Mouse (Mus musculus) neural tube, embryonic 14.5 days (tissue): Measurements from ENCODE around the gene Abhd12b. TPM values are rescaled to one million over a fixed set of nuclear protein-coding genes. Genes with fewer than 3 reads are reported as not detected.

Experiments
- ATAC-seq: fragments of 200-750 bp; cut with Nextera tagmentation; 2 replicates; pipeline ENCODE4 v1.8.0; 2017; ENCODE audit warnings: low read depth, mild to moderate bottlenecking, moderate TSS enrichment, moderate library complexity
- H3K27ac ChIP-seq: fragments of 300-500 bp; sonication (generic); 2 replicates; pipeline ENCODE4 v1.5.1; 2014; ENCODE audit warnings: low read depth, mild to moderate bottlenecking, control low read depth, low read length, moderate library complexity, mixed read lengths
- H3K27me3 ChIP-seq: fragments of 300-500 bp; sonication (generic); 2 replicates; pipeline ENCODE4 v1.6.1; 2014; ENCODE audit warnings: low read length; ENCODE audit not compliant: control insufficient read depth, insufficient read depth
- H3K36me3 ChIP-seq: fragments of 300-500 bp; sonication (generic); 2 replicates; pipeline ENCODE4 v1.6.1; 2014; ENCODE audit warnings: low read length, mixed read lengths; ENCODE audit not compliant: control insufficient read depth, insufficient read depth
- H3K4me1 ChIP-seq: fragments of 300-500 bp; sonication (generic); 2 replicates; pipeline ENCODE4 v1.6.1; 2014; ENCODE audit warnings: low read length; ENCODE audit not compliant: control insufficient read depth, insufficient read depth
- H3K4me2 ChIP-seq: fragments of 300-500 bp; sonication (generic); 2 replicates; pipeline ENCODE4 v1.6.1; 2014; ENCODE audit warnings: mild to moderate bottlenecking, low read depth, low read length, control low read depth
- H3K4me3 ChIP-seq: fragments of 300-500 bp; sonication (generic); 2 replicates; pipeline ENCODE4 v1.5.1; 2014; ENCODE audit warnings: low read depth, low read length, control low read depth, mixed read lengths
- H3K9ac ChIP-seq: fragments of 300-500 bp; sonication (generic); replicated peaks from 2 replicates; pipeline ENCODE4 v1.6.1; 2014; ENCODE audit warnings: low read depth, mild to moderate bottlenecking, control low read depth, low read length, mixed read lengths
- H3K9me3 ChIP-seq: fragments of 300-500 bp; sonication (generic); 2 replicates; pipeline ENCODE4 v1.6.1; 2016; ENCODE audit warnings: low read length; ENCODE audit not compliant: control insufficient read depth
- WGBS: fragments of 180-500 bp; shearing (Covaris S2); extraction: QIAGEN DNeasy Blood & Tissue Kit; methylation state at CpG from one replicate; pipeline ENCODE4 v1.1.7; 2014; 5-methylcytosine and 5-hydroxymethylcytosine counted together
- polyA plus RNA-seq: library from polyadenylated mRNA; unstranded; fragments of >200 nt; fragmentation: Nextera tagmentation; extraction: Ambion mirVana; gene quantifications from 2 replicates; pipeline ENCODE4 v1.2.1, GENCODE M21; 2014

Abhd12b gene
- polyA plus RNA-seq, 1 experiment from 2014 or later: 0.20 TPM

DNA sequence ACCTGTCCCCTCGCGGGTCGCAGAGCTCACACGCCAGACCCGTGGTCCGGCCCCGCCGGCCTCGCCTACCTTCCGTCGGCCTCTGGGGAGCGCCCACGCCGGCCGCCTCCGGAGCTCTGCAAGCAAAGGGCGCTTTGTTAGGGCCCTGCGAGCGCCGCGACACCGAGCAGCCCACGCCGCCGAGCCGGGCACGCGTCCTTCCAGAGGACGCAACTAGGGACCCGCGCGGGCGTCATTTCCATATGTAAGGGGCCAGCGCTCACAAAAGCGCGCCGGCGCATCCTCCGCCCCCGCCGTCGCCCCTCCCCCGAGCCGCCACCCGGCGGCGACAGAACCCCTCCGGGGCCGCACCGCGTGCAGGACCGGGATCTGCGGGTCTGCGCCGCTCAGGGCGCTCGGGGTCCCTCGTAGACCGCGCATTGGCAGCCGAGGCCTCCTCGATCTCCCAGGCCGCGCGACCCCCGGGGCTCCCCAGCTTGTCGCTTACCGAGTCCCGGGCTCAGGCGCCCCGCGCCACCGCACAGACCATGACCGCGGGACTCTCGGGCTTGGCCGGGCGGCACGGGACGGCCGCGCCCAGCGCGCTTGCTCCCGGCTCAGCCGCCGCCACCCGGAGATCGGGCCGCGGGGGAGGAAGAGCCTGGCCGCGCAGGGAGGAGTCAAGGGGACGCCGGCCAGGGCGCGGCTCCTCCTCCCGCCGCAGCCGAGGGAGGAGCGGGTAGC is 42.4 kb upstream of the Abhd12b start:
- Histone ChIP-seq H3K4me1 (peaks cover 29% of the 10 kb centered on the region), H3K4me2 (peak overlapping the region; percentile 88), H3K27me3 (no peaks in the 10 kb centered on the region), H3K27ac (peak overlapping the region; percentile 91), H3K4me3 (peak overlapping the region; percentile 87), H3K9ac (peak overlapping the region; percentile 96), H3K36me3 (no peaks in the 10 kb centered on the region), H3K9me3 (no peaks in the 10 kb centered on the region)
- WGBS: under 1% methylated on average over 84 of the region's 101 CpGs
- ATAC-seq: peak; percentile 82

DNA sequence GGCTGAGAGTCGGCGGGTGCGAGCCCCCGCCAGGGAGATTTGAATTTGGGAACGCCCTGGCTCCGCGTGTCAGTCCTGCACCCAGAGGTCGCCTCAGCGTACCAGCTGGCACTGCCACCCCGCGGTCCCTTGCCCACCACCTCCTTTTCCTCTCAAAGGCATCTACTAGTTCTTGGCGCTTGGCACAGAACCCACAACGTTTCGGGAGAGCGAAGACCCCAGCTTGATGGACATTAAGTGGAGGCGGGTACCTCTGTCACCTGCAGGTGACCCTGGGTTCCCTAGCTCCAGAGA is 41.9 kb upstream of the Abhd12b start:
- peak overlapping the region; percentile 96 for H3K9ac ChIP-seq
- no peaks in the 10 kb centered on the region for H3K9me3 ChIP-seq
- H3K4me1 ChIP-seq: peaks cover 23% of the 10 kb centered on the region
- peak overlapping the region; percentile 88 for H3K4me2 ChIP-seq
- H3K27ac ChIP-seq: peak overlapping the region; percentile 91
- peak overlapping the region; percentile 87 for H3K4me3 ChIP-seq
- no peaks in the 10 kb centered on the region for H3K36me3 ChIP-seq
- 3% methylated on average over 16 of the region's 16 CpGs for WGBS
- H3K27me3 ChIP-seq: no peaks in the 10 kb centered on the region
- ATAC-seq: no peak; the same call in 1 of the 2 replicates

DNA sequence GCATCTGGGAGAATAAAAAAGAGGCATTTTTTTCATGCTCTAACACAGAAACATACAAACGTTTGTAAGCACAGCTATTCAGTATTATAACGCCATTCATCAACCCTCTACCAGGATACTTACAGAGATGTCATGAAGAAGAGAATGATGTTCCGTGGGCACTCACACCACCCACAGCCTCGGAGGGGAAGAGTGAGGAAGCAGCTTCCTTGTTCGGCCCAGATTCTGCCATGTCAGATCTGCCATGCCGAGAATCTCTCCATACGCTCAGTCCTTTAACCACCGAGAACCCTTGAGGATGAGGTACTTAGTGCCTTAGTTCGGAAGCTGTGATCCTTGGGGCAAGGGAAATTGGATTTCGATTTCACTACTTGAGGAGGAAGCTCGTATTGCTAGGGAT is 40.6 kb upstream of the Abhd12b start, which contains the start of gene Nin:
Nin (minus strand) TSS at position 367 of the 400 bp plus-strand sequence.
- Histone ChIP-seq H3K4me3 (no peak within 1 kb of the TSS), H3K4me2 (no peak within 1 kb of the TSS; the same call in 1 of the 2 replicates), H3K9ac (no peak within 1 kb of the TSS), H3K27ac (no peak within 1 kb of the TSS), H3K9me3 (no peaks in the 10 kb centered on the region), H3K4me1 (peaks cover 10% of the 10 kb centered on the region), H3K36me3 (no peaks in the 10 kb centered on the region), H3K27me3 (no peaks in the 10 kb centered on the region)
- WGBS: 55% methylated on average over 11 of the region's 11 CpGs
- ATAC-seq: no peak

DNA sequence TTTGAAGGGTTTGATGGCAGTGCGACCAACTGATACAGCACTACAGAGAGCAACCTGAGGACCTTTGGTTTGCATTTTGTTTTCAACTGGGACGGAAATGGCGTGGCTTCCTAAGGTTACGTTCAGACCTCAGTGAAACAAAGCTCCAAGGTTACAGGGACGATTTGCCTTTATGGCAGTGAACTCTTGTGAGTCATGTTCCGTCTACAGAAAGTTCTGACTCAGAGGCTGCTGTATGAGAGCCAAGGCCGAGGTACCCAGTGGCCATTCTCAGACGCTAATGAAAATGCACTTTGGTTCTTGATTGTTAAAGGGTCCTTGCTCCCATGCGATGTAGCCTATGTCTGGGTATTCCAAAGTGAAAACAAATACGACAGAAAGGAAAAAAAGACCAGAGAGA is 36.8 kb upstream of the Abhd12b start:
- H3K27ac ChIP-seq: no peak overlapping the region
- no peak overlapping the region for H3K4me3 ChIP-seq
- no peaks in the 10 kb centered on the region for H3K4me1 ChIP-seq
- ATAC-seq: no peak
- 87% methylated on average over 10 of the region's 10 CpGs for WGBS
- no peaks in the 10 kb centered on the region for H3K36me3 ChIP-seq
- no peaks in the 10 kb centered on the region for H3K27me3 ChIP-seq
- H3K9me3 ChIP-seq: no peaks in the 10 kb centered on the region
- no peak overlapping the region for H3K9ac ChIP-seq
- H3K4me2 ChIP-seq: no peak overlapping the region

DNA sequence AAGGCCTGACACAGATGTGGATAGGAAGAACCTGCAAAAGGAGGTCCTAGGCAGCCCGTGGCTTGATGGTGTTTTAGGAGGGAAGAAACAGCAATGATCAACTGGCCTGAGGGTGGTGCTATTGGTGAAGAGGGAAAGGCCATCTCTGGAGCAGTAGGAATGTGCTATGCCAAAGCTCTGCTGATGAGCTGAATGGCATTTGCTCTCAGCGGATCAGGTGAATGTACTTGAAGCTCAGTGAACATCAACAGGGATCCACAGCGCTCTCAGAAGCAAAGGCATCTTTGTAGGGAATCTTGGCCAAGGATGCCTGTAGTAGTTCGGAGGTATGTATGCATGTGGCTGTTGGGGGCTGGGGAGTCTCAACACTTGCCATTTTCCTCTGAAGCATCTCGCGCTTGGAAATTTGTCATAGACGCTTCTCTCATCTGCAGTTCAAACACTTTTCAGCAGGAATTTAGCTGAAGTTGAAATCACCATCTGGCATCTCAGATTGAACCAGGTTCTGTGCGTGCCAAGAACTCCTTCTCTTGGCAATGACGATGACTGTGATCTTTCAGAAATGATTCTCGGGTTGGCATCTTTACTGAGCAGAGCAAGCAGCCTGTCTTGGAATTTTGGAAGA is 35.1 kb upstream of the Abhd12b start:
- Histone ChIP-seq H3K27me3 (no peaks in the 10 kb centered on the region), H3K4me3 (no peak overlapping the region), H3K9ac (no peak overlapping the region), H3K27ac (no peak overlapping the region), H3K4me1 (no peaks in the 10 kb centered on the region), H3K36me3 (no peaks in the 10 kb centered on the region), H3K9me3 (no peaks in the 10 kb centered on the region), H3K4me2 (no peak overlapping the region)
- ATAC-seq: no peak
- 90% methylated on average over 10 of the region's 10 CpGs for WGBS

DNA sequence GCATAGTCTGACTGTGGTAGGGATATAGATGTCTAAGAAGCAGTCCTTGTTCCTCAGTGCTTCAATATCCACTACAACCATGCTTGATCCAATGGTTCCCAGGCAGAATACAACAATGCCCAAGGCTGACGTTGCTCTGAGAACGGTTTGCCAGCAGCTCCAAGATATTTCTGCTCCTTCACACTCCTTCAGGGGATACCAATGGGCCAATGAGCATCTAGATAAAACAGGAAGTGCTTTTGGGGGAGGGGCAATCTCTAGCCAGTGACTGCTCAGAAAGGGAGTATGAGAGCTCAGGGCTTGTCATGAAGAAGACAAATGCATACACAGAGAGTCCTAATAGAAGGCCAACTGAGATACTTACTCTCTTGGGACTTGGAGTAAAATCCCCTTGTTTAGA is 34.4 kb upstream of the Abhd12b start:
- Histone ChIP-seq H3K27me3 (no peaks in the 10 kb centered on the region), H3K27ac (no peak overlapping the region), H3K36me3 (no peaks in the 10 kb centered on the region), H3K9ac (no peak overlapping the region), H3K4me2 (no peak overlapping the region), H3K9me3 (no peaks in the 10 kb centered on the region), H3K4me3 (no peak overlapping the region), H3K4me1 (no peaks in the 10 kb centered on the region)
- ATAC-seq: no peak
- 63% methylated on average over 2 of the region's 2 CpGs for WGBS

DNA sequence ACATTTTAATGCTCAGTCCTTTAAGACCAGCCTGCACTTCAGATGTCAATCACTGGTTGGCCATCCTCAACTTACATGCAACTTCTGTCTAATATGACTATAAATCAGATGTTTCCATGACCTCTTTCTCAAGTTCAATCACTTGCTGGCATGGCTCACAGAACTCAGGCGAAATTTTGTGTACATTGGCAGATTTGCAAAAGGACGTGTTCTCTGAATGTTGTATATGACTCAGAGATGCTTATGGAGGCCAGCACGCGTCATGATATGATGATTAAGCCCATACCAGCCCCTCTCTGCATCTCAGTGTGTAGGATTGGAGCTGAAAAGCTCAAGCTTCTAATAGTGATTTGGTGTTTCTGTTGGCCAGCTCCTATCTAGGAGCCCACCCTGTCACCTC is 27.3 kb upstream of the Abhd12b start:
- Histone ChIP-seq H3K4me2 (no peak overlapping the region), H3K27me3 (no peaks in the 10 kb centered on the region), H3K36me3 (no peaks in the 10 kb centered on the region), H3K4me1 (no peaks in the 10 kb centered on the region), H3K9ac (no peak overlapping the region), H3K27ac (no peak overlapping the region), H3K4me3 (no peak overlapping the region), H3K9me3 (no peaks in the 10 kb centered on the region)
- 91% methylated on average over 4 of the region's 4 CpGs for WGBS
- no peak for ATAC-seq

DNA sequence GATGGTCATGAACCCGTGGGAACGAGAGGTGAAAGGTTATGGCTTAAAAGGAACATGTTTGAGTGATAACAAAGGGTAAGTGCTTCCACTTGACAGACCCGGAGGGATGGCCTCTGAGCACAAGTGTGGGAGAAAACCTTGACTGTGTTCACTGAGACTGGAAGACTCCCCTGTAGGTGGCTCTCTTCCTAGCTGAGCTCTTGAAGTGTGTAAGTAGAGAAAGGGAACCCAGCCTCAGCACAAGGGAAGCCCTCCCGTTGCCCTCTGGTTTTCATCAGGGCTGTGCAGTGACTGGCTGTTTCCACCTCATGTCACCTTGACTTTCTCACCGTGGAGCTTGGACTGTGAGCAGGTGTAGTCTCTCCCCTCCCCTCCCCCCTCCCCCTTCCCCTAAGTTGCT is 24.8 kb upstream of the Abhd12b start:
- ATAC-seq: no peak
- 61% methylated on average over 5 of the region's 5 CpGs for WGBS

DNA sequence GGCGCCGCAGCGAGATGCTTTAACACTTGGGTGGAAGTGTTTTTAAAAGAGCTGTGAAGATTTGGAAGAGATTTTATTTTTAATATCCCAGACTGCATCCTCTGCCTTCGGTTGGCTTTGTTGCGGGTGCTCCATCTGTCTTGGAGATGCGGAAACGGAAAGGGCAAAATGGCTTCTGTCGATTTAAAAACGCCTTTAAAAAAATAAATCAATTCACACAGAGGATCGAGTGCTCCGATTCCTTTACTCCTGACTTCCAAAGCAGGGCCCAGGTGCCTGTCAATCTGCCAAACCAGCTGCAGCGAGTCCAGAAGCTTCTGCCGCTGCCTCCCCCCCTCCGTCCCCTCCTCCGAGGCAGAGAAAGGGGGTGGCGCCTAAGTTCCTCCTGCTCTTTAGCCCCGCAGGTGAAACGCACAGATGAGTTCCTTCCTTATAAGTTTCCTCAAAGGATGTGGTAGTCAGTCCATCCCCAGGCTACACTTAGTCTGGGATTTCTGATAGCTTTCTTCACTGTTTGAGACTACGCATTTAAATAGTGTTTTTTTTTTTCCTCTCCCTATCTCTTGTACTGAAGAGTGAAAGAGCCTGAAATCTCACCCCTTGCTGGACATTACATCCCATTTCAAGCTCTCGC is 22.8 kb upstream of the Abhd12b start:
- Histone ChIP-seq H3K36me3 (no peaks in the 10 kb centered on the region), H3K27me3 (no peaks in the 10 kb centered on the region), H3K4me1 (no peaks in the 10 kb centered on the region), H3K27ac (peak overlapping the region; percentile 30; the same call in 1 of the 2 replicates), H3K4me3 (peak overlapping the region; percentile 3; the same call in 1 of the 2 replicates), H3K9me3 (no peaks in the 10 kb centered on the region), H3K9ac (peak overlapping the region; percentile 26), H3K4me2 (peak overlapping the region; percentile 37)
- WGBS: 25% methylated on average over 20 of the region's 20 CpGs
- no peak for ATAC-seq

More for the DNA sequence above, 24.8 kb upstream of the Abhd12b start:
- Histone ChIP-seq H3K36me3 (no peaks in the 10 kb centered on the region), H3K4me2 (no peak overlapping the region), H3K9ac (no peak overlapping the region), H3K4me3 (no peak overlapping the region), H3K4me1 (no peaks in the 10 kb centered on the region), H3K27me3 (no peaks in the 10 kb centered on the region), H3K9me3 (no peaks in the 10 kb centered on the region), H3K27ac (no peak overlapping the region)
